Mouse (Mus musculus): Measurements from ENCODE around the gene Myrip. TPM values are rescaled to one million over a fixed set of nuclear protein-coding genes. Genes with fewer than 3 reads are reported as not detected.
A peak's percentile ranks its signal among the peaks of the same experiment; 100 is the strongest.
"Not testable (repeated sequence)": the region's sequence is repeated elsewhere in the genome, so short reads cannot be mapped to it uniquely, and the experiment has no call there.

The Myrip gene
- total RNA-seq, 2 experiments from 2014 or later, result not detected

GRCm38 (mm10) chr9:120372347-120372746, 71.0 kb downstream of the Myrip start:
- ATAC-seq (ENCODE audit: poor library complexity, severe bottlenecking), result no peak

- 0 out of 2 replicates have a peak, but pooled peaks have one; percentile 38 for ATAC-seq (ENCODE audit: poor library complexity, severe bottlenecking)
Observed at GRCm38 (mm10) chr9:120377726-120378125, 76.4 kb downstream of the Myrip start.

- no peak for ATAC-seq (ENCODE audit: poor library complexity, severe bottlenecking)
Observed at GRCm38 (mm10) chr9:120395188-120395587, 93.9 kb downstream of the Myrip start.

- no peak for ATAC-seq (ENCODE audit: poor library complexity, severe bottlenecking)
Observed at GRCm38 (mm10) chr9:120396579-120397185, 95.4 kb downstream of the Myrip start.

GRCm38 (mm10) chr9:120398289-120398688, 97.0 kb downstream of the Myrip start:
- no peak for ATAC-seq (ENCODE audit: poor library complexity, severe bottlenecking)

- not testable (repeated sequence) for ATAC-seq (ENCODE audit: poor library complexity, severe bottlenecking)
Observed at GRCm38 (mm10) chr9:120399537-120399936, 98.2 kb downstream of the Myrip start.

- no peak for ATAC-seq (ENCODE audit: poor library complexity, severe bottlenecking)
Observed at GRCm38 (mm10) chr9:120402368-120402767, 101.1 kb downstream of the Myrip start.

GRCm38 (mm10) chr9:120403661-120404060, 102.3 kb downstream of the Myrip start:
- ATAC-seq (ENCODE audit: poor library complexity, severe bottlenecking), result no peak

- ATAC-seq (ENCODE audit: poor library complexity, severe bottlenecking), result no peak
Observed at GRCm38 (mm10) chr9:120409663-120410181, 108.4 kb downstream of the Myrip start.

- peak; percentile 81 for ATAC-seq (ENCODE audit: poor library complexity, severe bottlenecking)
Observed at GRCm38 (mm10) chr9:120410421-120410820, 109.1 kb downstream of the Myrip start.

GRCm38 (mm10) chr9:120415504-120415903, 114.2 kb downstream of the Myrip start:
- peak; percentile 92 for ATAC-seq (ENCODE audit: poor library complexity, severe bottlenecking)

- ATAC-seq (ENCODE audit: poor library complexity, severe bottlenecking), result peak; percentile 72
Observed at GRCm38 (mm10) chr9:120416151-120416550, 114.8 kb downstream of the Myrip start.

- ATAC-seq (ENCODE audit: poor library complexity, severe bottlenecking), result no peak
Observed at GRCm38 (mm10) chr9:120416729-120417128, 115.4 kb downstream of the Myrip start.

- ATAC-seq (ENCODE audit: poor library complexity, severe bottlenecking), result no peak
Observed at GRCm38 (mm10) chr9:120418582-120418981, 117.3 kb downstream of the Myrip start.

GRCm38 (mm10) chr9:120424567-120424966, 123.3 kb downstream of the Myrip start:
- no peak for ATAC-seq (ENCODE audit: poor library complexity, severe bottlenecking)

- peak; percentile 56 for ATAC-seq (ENCODE audit: poor library complexity, severe bottlenecking)
Observed at GRCm38 (mm10) chr9:120425768-120426167, 124.5 kb downstream of the Myrip start.

- ATAC-seq (ENCODE audit: poor library complexity, severe bottlenecking), result 0 out of 2 replicates have a peak, but pooled peaks have one; percentile 13
Observed at GRCm38 (mm10) chr9:120428181-120428580, 126.9 kb downstream of the Myrip start.

- peak; percentile 98 for ATAC-seq (ENCODE audit: poor library complexity, severe bottlenecking)
Observed at GRCm38 (mm10) chr9:120433747-120434146, 132.4 kb downstream of the Myrip start.

- no peak for ATAC-seq (ENCODE audit: poor library complexity, severe bottlenecking)
Observed at GRCm38 (mm10) chr9:120435841-120436240, 134.5 kb downstream of the Myrip start.

GRCm38 (mm10) chr9:120436854-120437253, 135.5 kb downstream of the Myrip start:
- no peak for ATAC-seq (ENCODE audit: poor library complexity, severe bottlenecking)

- ATAC-seq (ENCODE audit: poor library complexity, severe bottlenecking), result no peak
Observed at GRCm38 (mm10) chr9:120437266-120437876, 136.1 kb downstream of the Myrip start.

GRCm38 (mm10) chr9:120438350-120438749, 137.0 kb downstream of the Myrip start:
- ATAC-seq (ENCODE audit: poor library complexity, severe bottlenecking), result no peak

Measured in megakaryocyte, adult 5-6 weeks (primary cell).